Mouse (Mus musculus) hindbrain, embryonic 13.5 days (tissue): ENCODE measurements at regions not wholly inside any gene's neighbourhood (a gene's known extent, or its start where the extent isn't known, plus 50 kb on each side); places are given as distances from the start of the nearest gene placed in this dataset.
"Not testable (repeated sequence)": the region's sequence is repeated elsewhere in the genome, so short reads cannot be mapped to it uniquely, and the experiment has no call there.

Experiments used
- ATAC-seq: fragments of 200-750 bp; cut with Nextera tagmentation; 2 replicates; pipeline ENCODE4 v1.8.0; 2017; ENCODE audit warnings: moderate TSS enrichment; ENCODE audit not compliant: low FRiP score
- H3K27ac ChIP-seq: fragments of 300-500 bp; sonication (generic); 2 replicates; pipeline ENCODE4 v1.5.1; 2015; ENCODE audit warnings: inconsistent platforms, mild to moderate bottlenecking, moderate library complexity
- H3K27me3 ChIP-seq: fragments of 300-500 bp; sonication (generic); 2 replicates; pipeline ENCODE4 v1.6.1; 2015; ENCODE audit warnings: mild to moderate bottlenecking, inconsistent platforms
- H3K36me3 ChIP-seq: fragments of 300-500 bp; sonication (generic); 2 replicates; pipeline ENCODE4 v1.6.1; 2015; ENCODE audit warnings: mild to moderate bottlenecking, inconsistent platforms
- H3K4me1 ChIP-seq: fragments of 300-500 bp; sonication (generic); replicated peaks from 2 replicates; pipeline ENCODE4 v1.6.1; 2015; ENCODE audit warnings: inconsistent platforms
- H3K4me2 ChIP-seq: fragments of 300-500 bp; sonication (generic); 2 replicates; pipeline ENCODE4 v1.6.1; 2015; ENCODE audit warnings: inconsistent platforms, mild to moderate bottlenecking, moderate library complexity
- H3K4me3 ChIP-seq: fragments of 300-500 bp; sonication (generic); 2 replicates; pipeline ENCODE4 v1.5.1; 2015; ENCODE audit warnings: mild to moderate bottlenecking, inconsistent platforms
- H3K9ac ChIP-seq: fragments of 300-500 bp; sonication (generic); 2 replicates; pipeline ENCODE4 v1.6.1; 2015; ENCODE audit warnings: mild to moderate bottlenecking, inconsistent platforms
- H3K9me3 ChIP-seq: fragments of 300-500 bp; sonication (generic); 2 replicates; pipeline ENCODE4 v1.6.1; 2016; ENCODE audit warnings: inconsistent platforms
- WGBS: fragments of 180-500 bp; shearing (Covaris S2); methylation state at CpG from one replicate; pipeline ENCODE4 v1.1.7; 2015; 5-methylcytosine and 5-hydroxymethylcytosine counted together

DNA sequence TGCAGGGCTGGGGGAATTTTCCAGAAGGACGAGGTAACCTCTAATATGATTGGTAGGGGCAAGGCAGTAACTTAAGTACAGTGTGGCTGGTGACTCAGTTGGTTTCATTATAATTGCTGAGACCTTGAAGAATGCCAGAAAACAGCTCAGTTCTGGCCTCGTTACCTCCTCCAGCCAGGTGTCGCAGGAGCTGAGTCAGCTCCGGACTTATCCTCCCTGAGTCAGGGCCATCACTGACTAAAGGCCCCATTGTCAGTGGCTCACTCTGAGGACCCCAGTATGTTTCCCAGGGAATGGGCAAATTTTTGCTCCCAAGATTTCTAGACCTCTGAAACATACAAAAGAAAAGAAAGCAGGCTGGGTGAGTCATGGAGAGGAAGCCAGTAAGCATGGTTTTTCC is 154.6 kb upstream of the Hs6st1 start:
- WGBS, result 92% methylated on average over 4 of the region's 4 CpGs

DNA sequence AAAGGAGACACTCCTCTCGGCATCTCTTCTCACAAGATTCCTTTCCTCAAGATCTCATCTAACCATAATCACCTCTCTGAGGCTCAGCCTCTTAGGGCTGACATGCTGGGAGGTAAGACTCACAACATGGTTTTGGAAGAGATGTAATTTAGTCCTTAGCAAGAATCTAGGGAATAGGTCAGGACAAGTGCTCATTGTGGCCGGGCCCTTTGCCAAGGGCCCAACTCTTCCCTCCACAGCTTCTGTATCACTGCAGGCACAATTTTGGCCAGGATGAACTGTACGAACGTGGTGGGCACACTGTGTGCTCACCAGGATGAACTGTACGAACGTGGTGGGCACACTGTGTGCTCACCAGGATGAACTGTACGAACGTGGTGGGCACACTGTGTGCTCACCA is 154.0 kb upstream of the Hs6st1 start:
- not testable (repeated sequence) for H3K9me3 ChIP-seq, H3K36me3 ChIP-seq, H3K27ac ChIP-seq, H3K27me3 ChIP-seq, H3K4me2 ChIP-seq, H3K4me1 ChIP-seq, H3K9ac ChIP-seq, H3K4me3 ChIP-seq, ATAC-seq
- 94% methylated on average over 8 of the region's 8 CpGs for WGBS

More for the DNA sequence above, 154.6 kb upstream of the Hs6st1 start:
- no peaks in the 10 kb centered on the region for H3K36me3 ChIP-seq
- no peak overlapping the region for H3K4me2 ChIP-seq
- H3K27me3 ChIP-seq, result no peaks in the 10 kb centered on the region
- ATAC-seq, result no peak
- H3K27ac ChIP-seq, result no peak overlapping the region
- H3K4me3 ChIP-seq, result no peak overlapping the region
- H3K9me3 ChIP-seq, result 0 out of 2 replicates have a peak, but pooled peaks cover 4% of the 10 kb centered on the region
- no peaks in the 10 kb centered on the region for H3K4me1 ChIP-seq
- H3K9ac ChIP-seq, result no peak overlapping the region

- Histone ChIP-seq H3K36me3 (no peaks in the 10 kb centered on the region), H3K4me2 (no peak overlapping the region), H3K27me3 (no peaks in the 10 kb centered on the region), H3K4me1 (peaks cover 11% of the 10 kb centered on the region), H3K9me3 (0 out of 2 replicates have a peak, but pooled peaks cover 4% of the 10 kb centered on the region), H3K4me3 (no peak overlapping the region), H3K27ac (no peak overlapping the region), H3K9ac (no peak overlapping the region)
- WGBS, result 89% methylated on average over 6 of the region's 6 CpGs
- ATAC-seq, result no peak
These were observed 152.7 kb upstream of the Hs6st1 start for GRCm38 (mm10) chr1:35915526-35915925.

GRCm38 (mm10) chr1:35919840-35920734 is 148.1 kb upstream of the Hs6st1 start:
- no peaks in the 10 kb centered on the region for H3K27me3 ChIP-seq
- H3K4me3 ChIP-seq, result no peak overlapping the region
- peak; percentile 84 for ATAC-seq
- H3K4me1 ChIP-seq, result peaks cover 12% of the 10 kb centered on the region
- WGBS, result 53% methylated on average over 12 of the region's 12 CpGs
- H3K27ac ChIP-seq, result peak overlapping the region; percentile 71
- H3K9me3 ChIP-seq, result no peaks in the 10 kb centered on the region
- H3K36me3 ChIP-seq, result no peaks in the 10 kb centered on the region
- H3K4me2 ChIP-seq, result no peak overlapping the region
- no peak overlapping the region for H3K9ac ChIP-seq

DNA sequence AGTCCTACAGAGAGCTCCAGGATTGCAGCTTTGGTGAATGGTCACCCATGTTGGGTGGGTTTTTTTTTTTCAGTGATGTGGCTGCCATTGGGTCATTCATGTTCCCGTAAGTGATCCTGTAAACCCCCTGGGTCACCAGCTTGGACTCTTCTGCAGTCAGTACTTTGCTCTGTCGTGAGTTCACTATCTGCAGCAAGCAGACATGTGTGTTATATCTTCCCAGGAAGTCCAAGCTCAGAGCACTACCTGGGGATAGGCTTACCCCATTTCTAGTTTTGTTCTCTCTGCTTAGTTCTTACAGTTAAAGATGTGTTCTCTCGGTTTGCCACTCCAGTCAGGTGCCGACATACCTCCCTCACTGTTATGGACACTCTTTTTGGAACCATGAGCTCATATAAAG is 143.4 kb upstream of the Hs6st1 start:
- ATAC-seq, result no peak
- no peak overlapping the region for H3K9ac ChIP-seq
- H3K27ac ChIP-seq, result no peak overlapping the region
- peaks cover 13% of the 10 kb centered on the region for H3K4me1 ChIP-seq
- no peak overlapping the region for H3K4me3 ChIP-seq
- no peak overlapping the region for H3K4me2 ChIP-seq
- WGBS, result 94% methylated on average over 4 of the region's 4 CpGs
- H3K27me3 ChIP-seq, result no peaks in the 10 kb centered on the region
- no peaks in the 10 kb centered on the region for H3K9me3 ChIP-seq
- no peaks in the 10 kb centered on the region for H3K36me3 ChIP-seq

GRCm38 (mm10) chr1:35925301-35925700 is 142.9 kb upstream of the Hs6st1 start:
- Histone ChIP-seq H3K36me3 (no peaks in the 10 kb centered on the region), H3K9ac (no peak overlapping the region), H3K27me3 (no peaks in the 10 kb centered on the region), H3K9me3 (no peaks in the 10 kb centered on the region), H3K4me3 (no peak overlapping the region), H3K27ac (no peak overlapping the region), H3K4me1 (peaks cover 8% of the 10 kb centered on the region), H3K4me2 (no peak overlapping the region)
- no peak for ATAC-seq
- WGBS, result 90% methylated on average over 4 of the region's 4 CpGs

- no peak overlapping the region for H3K9ac ChIP-seq
- no peaks in the 10 kb centered on the region for H3K9me3 ChIP-seq
- no peak for ATAC-seq
- no peak overlapping the region for H3K4me3 ChIP-seq
- no peak overlapping the region for H3K4me2 ChIP-seq
- peaks cover 5% of the 10 kb centered on the region; the same call in 1 of the 2 replicates for H3K4me1 ChIP-seq
- H3K27me3 ChIP-seq, result no peaks in the 10 kb centered on the region
- WGBS, result 70% methylated on average over 5 of the region's 5 CpGs
- H3K36me3 ChIP-seq, result no peaks in the 10 kb centered on the region
- H3K27ac ChIP-seq, result no peak overlapping the region
These were observed 141.8 kb upstream of the Hs6st1 start for GRCm38 (mm10) chr1:35926191-35927048.

DNA sequence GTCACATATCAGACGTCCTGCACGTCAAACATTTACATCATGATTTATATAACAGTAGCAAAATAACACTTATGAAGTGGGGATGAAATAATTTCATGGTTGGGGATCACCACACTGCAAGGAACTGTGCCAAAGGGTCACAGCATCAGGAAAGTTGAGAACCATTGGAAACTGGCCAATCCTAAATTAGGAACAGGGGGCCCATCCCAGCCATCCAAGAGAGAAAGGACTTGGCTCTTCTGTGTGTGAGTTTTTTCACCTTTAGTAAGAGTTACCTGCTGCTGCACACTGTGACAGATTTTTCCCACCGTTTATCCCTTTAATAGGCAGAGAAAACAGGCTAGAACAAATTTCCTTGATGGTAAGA is 141.2 kb upstream of the Hs6st1 start:
- Histone ChIP-seq H3K27ac (no peak overlapping the region), H3K9me3 (no peaks in the 10 kb centered on the region), H3K9ac (no peak overlapping the region), H3K4me1 (peaks cover 5% of the 10 kb centered on the region; the same call in 1 of the 2 replicates), H3K36me3 (no peaks in the 10 kb centered on the region), H3K27me3 (no peaks in the 10 kb centered on the region), H3K4me2 (no peak overlapping the region), H3K4me3 (no peak overlapping the region)
- no peak for ATAC-seq
- 75% methylated on average over 3 of the region's 3 CpGs for WGBS

GRCm38 (mm10) chr1:35930351-35930750 is 137.8 kb upstream of the Hs6st1 start:
- whole genome bisulfite sequencing, result 67% methylated on average over 3 of the region's 3 CpGs
- no peak overlapping the region for H3K4me3 ChIP-seq
- no peak overlapping the region for H3K9ac ChIP-seq
- no peaks in the 10 kb centered on the region for H3K27me3 ChIP-seq
- no peaks in the 10 kb centered on the region for H3K36me3 ChIP-seq
- no peak for ATAC-seq
- peaks cover 5% of the 10 kb centered on the region; the same call in 1 of the 2 replicates for H3K4me1 ChIP-seq
- H3K27ac ChIP-seq, result no peak overlapping the region
- H3K4me2 ChIP-seq, result no peak overlapping the region
- H3K9me3 ChIP-seq, result no peaks in the 10 kb centered on the region

DNA sequence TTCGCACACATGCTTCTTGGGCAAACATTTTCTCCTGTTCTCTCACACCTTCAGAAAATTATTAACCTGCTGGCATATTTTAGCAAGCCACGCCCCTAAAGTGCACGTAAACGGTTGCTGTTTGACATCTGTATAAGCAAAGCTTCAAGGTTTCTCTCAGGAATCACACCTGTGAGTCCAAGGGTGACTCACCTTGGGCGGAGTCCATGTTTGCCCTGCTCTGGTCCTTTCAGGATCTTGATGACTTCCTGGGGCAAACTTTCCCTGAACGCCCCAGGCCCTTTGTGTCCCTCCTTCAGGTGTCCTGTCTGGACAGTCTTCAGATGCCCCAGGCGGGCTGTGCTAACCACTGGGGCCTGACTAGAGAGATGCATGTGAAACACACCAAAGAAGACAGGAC is 137.1 kb upstream of the Hs6st1 start:
- ATAC-seq, result no peak
- Histone ChIP-seq H3K27me3 (no peaks in the 10 kb centered on the region), H3K9me3 (no peaks in the 10 kb centered on the region), H3K4me2 (no peak overlapping the region), H3K4me1 (peaks cover 4% of the 10 kb centered on the region; the same call in 1 of the 2 replicates), H3K4me3 (no peak overlapping the region), H3K9ac (no peak overlapping the region), H3K36me3 (no peaks in the 10 kb centered on the region), H3K27ac (no peak overlapping the region)
- WGBS, result 92% methylated on average over 7 of the region's 7 CpGs

DNA sequence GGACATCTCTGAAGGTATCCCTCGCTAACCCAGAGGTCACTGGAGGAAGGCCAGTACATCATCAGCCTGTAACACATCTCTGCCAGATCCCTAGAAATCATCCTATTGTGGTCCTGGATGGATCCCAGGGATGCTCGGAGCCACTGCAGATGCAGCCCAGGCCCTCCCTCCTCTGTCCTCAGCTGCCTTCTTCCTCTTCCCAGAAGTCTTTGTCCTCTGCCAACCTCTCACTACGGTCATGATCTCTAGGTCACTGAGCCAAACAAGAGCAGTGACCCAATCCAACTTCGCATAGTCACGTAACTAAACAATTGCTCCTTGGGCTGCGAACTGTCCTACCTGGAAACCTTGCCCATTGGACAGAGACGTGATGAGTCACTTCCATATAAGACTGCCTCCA is 134.7 kb upstream of the Hs6st1 start:
- no peak overlapping the region for H3K4me3 ChIP-seq
- H3K9ac ChIP-seq, result no peak overlapping the region
- no peaks in the 10 kb centered on the region for H3K9me3 ChIP-seq
- WGBS, result 69% methylated on average over 7 of the region's 7 CpGs
- no peak for ATAC-seq
- H3K4me1 ChIP-seq, result no peaks in the 10 kb centered on the region
- H3K36me3 ChIP-seq, result no peaks in the 10 kb centered on the region
- H3K4me2 ChIP-seq, result no peak overlapping the region
- no peak overlapping the region for H3K27ac ChIP-seq
- no peaks in the 10 kb centered on the region for H3K27me3 ChIP-seq

DNA sequence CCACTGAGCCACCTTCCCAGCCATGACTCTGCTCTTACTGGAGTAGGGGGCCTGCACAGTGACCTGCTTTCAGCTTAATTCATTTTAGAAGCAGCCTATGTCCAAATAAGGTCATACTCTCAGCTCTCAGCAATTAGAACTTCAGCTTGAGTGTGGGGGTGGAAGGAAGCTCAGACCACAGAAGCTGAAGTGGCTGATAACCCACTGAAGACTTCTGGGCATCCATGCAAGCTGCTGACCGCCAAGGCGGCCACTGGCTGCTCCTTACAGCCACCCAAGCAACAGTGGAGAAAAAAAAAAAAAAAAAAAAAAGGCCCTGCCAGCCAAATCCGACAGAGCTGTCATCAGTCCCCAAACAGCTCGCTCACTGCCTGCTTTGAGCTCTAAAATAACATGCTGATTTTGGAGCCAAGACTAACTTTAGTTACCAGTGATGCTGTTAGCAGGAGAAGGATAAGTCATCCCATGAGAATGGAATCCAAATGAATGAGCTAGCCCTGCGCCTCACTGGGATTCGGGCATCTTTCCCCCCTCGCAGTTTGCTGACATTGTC is 133.0 kb upstream of the Hs6st1 start:
- 82% methylated on average over 7 of the region's 7 CpGs for WGBS
- H3K4me1 ChIP-seq, result no peaks in the 10 kb centered on the region
- no peaks in the 10 kb centered on the region for H3K36me3 ChIP-seq
- H3K9me3 ChIP-seq, result no peaks in the 10 kb centered on the region
- no peak for ATAC-seq
- H3K27ac ChIP-seq, result no peak overlapping the region
- H3K4me2 ChIP-seq, result no peak overlapping the region
- no peak overlapping the region for H3K9ac ChIP-seq
- no peaks in the 10 kb centered on the region for H3K27me3 ChIP-seq
- no peak overlapping the region for H3K4me3 ChIP-seq
